Mouse (Mus musculus) layer of hippocampus, adult 11-12 months (tissue): ENCODE data around the gene Cadm4.

Source experiments
- DNase-seq: peaks from one replicate; pipeline ENCODE4 v3.0.0; 2022; ENCODE audit warnings: low spot score

Gene Cadm4

GRCm38 (mm10) chr7:24481474-24482207, at the start of gene Cadm4:
TSS of gene Cadm4 (plus strand) at chr7:24482023.
- peak; percentile 89 for DNase-seq

GRCm38 (mm10) chr7:24435305-24435704, 46.5 kb upstream of the Cadm4 start:
- DNase-seq: no peak

- DNase-seq: peak; percentile 73
Measured at GRCm38 (mm10) chr7:24437981-24438380, 43.8 kb upstream of the Cadm4 start.

GRCm38 (mm10) chr7:24439191-24439590, 42.6 kb upstream of the Cadm4 start:
- DNase-seq: no peak

- DNase-seq: no peak
Measured at GRCm38 (mm10) chr7:24439891-24440290, 41.9 kb upstream of the Cadm4 start.

- DNase-seq: peak; percentile 70
Measured at GRCm38 (mm10) chr7:24441785-24442184, 40.0 kb upstream of the Cadm4 start.

- DNase-seq: peak; percentile 47
Measured at GRCm38 (mm10) chr7:24442313-24442712, 39.5 kb upstream of the Cadm4 start.

GRCm38 (mm10) chr7:24445266-24445926, 36.4 kb upstream of the Cadm4 start:
- no peak for DNase-seq

GRCm38 (mm10) chr7:24446697-24447340, 35.0 kb upstream of the Cadm4 start:
- DNase-seq: no peak

GRCm38 (mm10) chr7:24448782-24449517, 32.9 kb upstream of the Cadm4 start:
- no peak for DNase-seq

GRCm38 (mm10) chr7:24450585-24451017, 31.2 kb upstream of the Cadm4 start:
- no peak for DNase-seq

GRCm38 (mm10) chr7:24451855-24452311, 29.9 kb upstream of the Cadm4 start, which contains the start of gene Irgc1:
TSS of gene Irgc1 (minus strand) at chr7:24452297.
- no peak for DNase-seq

- DNase-seq: no peak
Measured at GRCm38 (mm10) chr7:24454199-24454598, 27.6 kb upstream of the Cadm4 start.

GRCm38 (mm10) chr7:24455726-24456125, 26.1 kb upstream of the Cadm4 start:
- no peak for DNase-seq

- no peak for DNase-seq
Measured at GRCm38 (mm10) chr7:24457726-24458370, 24.0 kb upstream of the Cadm4 start.

GRCm38 (mm10) chr7:24459440-24459839, 22.4 kb upstream of the Cadm4 start:
- DNase-seq: no peak

- no peak for DNase-seq
Measured at GRCm38 (mm10) chr7:24459843-24460242, 22.0 kb upstream of the Cadm4 start.

- no peak for DNase-seq
Measured at GRCm38 (mm10) chr7:24461376-24462051, 20.3 kb upstream of the Cadm4 start.

- DNase-seq: no peak
Measured at GRCm38 (mm10) chr7:24462388-24463319, 19.2 kb upstream of the Cadm4 start, which contains the start of gene Plaur. TSS of gene Plaur (plus strand) at chr7:24462484.

GRCm38 (mm10) chr7:24466835-24467234, 15.0 kb upstream of the Cadm4 start:
- no peak for DNase-seq
